Mouse (Mus musculus) liver, adult 2 months (tissue): ENCODE data around the gene Jak3. TPM values are rescaled to one million over a fixed set of nuclear protein-coding genes. Genes with fewer than 3 reads are reported as not detected.

Experiments
- DNase-seq: peaks from one replicate; pipeline ENCODE4 v3.0.0-alpha.2; 2011; ENCODE audit warnings: low read depth, low spot score; ENCODE audit errors: extremely low read depth
- H3K27ac ChIP-seq: fragments of 200-500 bp; replicated peaks from 2 replicates; pipeline ENCODE4 v1.5.1; 2012; ENCODE audit warnings: low read depth, mild to moderate bottlenecking, control low read depth, inconsistent platforms, low read length; ENCODE audit not compliant: insufficient read depth
- H3K27me3 ChIP-seq: fragments of 200-500 bp; 2 replicates; pipeline ENCODE4 v1.6.1; 2012; ENCODE audit warnings: mild to moderate bottlenecking, moderate library complexity, low read length, inconsistent platforms; ENCODE audit not compliant: control insufficient read depth, insufficient read depth
- H3K36me3 ChIP-seq: fragments of 200-500 bp; 2 replicates; pipeline ENCODE4 v1.6.1; 2012; ENCODE audit warnings: low read length, inconsistent platforms; ENCODE audit not compliant: control insufficient read depth, insufficient read depth
- H3K4me1 ChIP-seq: fragments of 200-500 bp; 2 replicates; pipeline ENCODE4 v1.6.1; 2011; ENCODE audit warnings: low read length; ENCODE audit not compliant: control insufficient read depth, insufficient read depth
- H3K4me3 ChIP-seq: fragments of 200-500 bp; 2 replicates; pipeline ENCODE4 v1.5.1; 2011; ENCODE audit warnings: low read depth, mild to moderate bottlenecking, control low read depth, low read length, moderate library complexity; ENCODE audit not compliant: insufficient read depth
- H3K79me2 ChIP-seq: fragments of 200-500 bp; 2 replicates; pipeline ENCODE4 v1.6.1; 2012; ENCODE audit warnings: inconsistent platforms, mild to moderate bottlenecking, low read length, moderate library complexity; ENCODE audit not compliant: control insufficient read depth, insufficient read depth
- H3K9ac ChIP-seq: fragments of 200-500 bp; 2 replicates; pipeline ENCODE4 v1.6.1; 2012; ENCODE audit warnings: low read depth, mild to moderate bottlenecking, control low read depth, inconsistent platforms, low read length
- CTCF ChIP-seq: fragments of 200-500 bp; IDR thresholded peaks from 2 replicates; pipeline ENCODE4 v1.5.1; 2011; ENCODE audit warnings: low read depth, low read length, control low read depth
- POLR2A ChIP-seq: fragments of 200-500 bp; IDR thresholded peaks from 2 replicates; pipeline ENCODE4 v1.6.1; 2011; ENCODE audit warnings: low read length, control low read depth; ENCODE audit not compliant: insufficient read depth; ENCODE audit errors: extremely low read depth
- WGBS: fragments of 180-500 bp; shearing (Covaris S2); methylation state at CpG from one replicate; pipeline ENCODE4 v1.1.7; 2018; 5-methylcytosine and 5-hydroxymethylcytosine counted together
- polyA plus RNA-seq: library from polyadenylated mRNA; depleted of rRNA; stranded (reverse); fragments of >200 nt; gene quantifications from 2 replicates; pipeline ENCODE4 v1.2.3, GENCODE M21; 2012
- total RNA-seq: library from RNA; depleted of rRNA; stranded (reverse); fragments of >200 nt; gene quantifications from 2 replicates; pipeline ENCODE4 v1.2.3, GENCODE M21; 2014

The Jak3 gene
- total and polyA plus RNA-seq, 2 experiments: 4.0 to 7.9 TPM

DNA sequence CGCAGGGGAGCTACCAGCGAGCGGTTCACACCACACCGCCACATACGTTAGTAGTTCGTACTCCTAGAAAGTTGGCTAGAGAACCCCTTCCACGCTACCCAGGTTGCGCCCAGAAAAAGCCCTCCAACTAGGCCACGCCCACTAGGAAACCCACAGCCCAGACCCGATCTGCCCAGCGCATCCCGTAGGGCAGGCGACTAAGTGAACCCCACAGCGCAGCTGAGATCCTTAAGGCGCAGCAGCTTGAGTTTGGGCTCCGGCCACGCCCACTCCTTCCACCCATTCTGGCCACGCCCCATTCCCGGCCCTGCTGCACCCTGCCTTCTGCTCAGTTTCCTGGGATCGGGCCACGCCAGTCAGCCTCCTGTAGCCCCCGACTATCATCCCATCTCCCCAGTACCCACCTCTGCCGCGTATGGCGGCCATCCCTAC lies 46.3 kb upstream of the Jak3 start:
- DNase-seq: peak; percentile 13
- 12% methylated on average over 25 of the region's 25 CpGs for WGBS
- H3K27me3 ChIP-seq: 0 out of 2 replicates have a peak, but pooled peaks cover 3% of the 10 kb centered on the region

GRCm38 (mm10) chr8:71630761-71631160 lies 45.3 kb upstream of the Jak3 start:
- no peaks in the 10 kb centered on the region for H3K79me2 ChIP-seq
- H3K9ac ChIP-seq: no peak overlapping the region
- no peak for TF ChIP-seq CTCF
- no peak for TF ChIP-seq POLR2A
- H3K27me3 ChIP-seq: 0 out of 2 replicates have a peak, but pooled peaks cover 3% of the 10 kb centered on the region
- DNase-seq: peak; percentile 15
- peaks cover 4% of the 10 kb centered on the region; the same call in 1 of the 2 replicates for H3K4me1 ChIP-seq
- no peak overlapping the region for H3K27ac ChIP-seq
- H3K4me3 ChIP-seq: no peak overlapping the region
- WGBS: 63% methylated on average over 6 of the region's 6 CpGs
- H3K36me3 ChIP-seq: no peaks in the 10 kb centered on the region

More for the DNA sequence above, 46.3 kb upstream of the Jak3 start:
- Histone ChIP-seq H3K9ac (0 out of 2 replicates have a peak overlapping the region, but pooled peaks have one; percentile 33), H3K36me3 (no peaks in the 10 kb centered on the region), H3K27ac (no peak overlapping the region; the same call in 1 of the 2 replicates), H3K4me3 (peak overlapping the region; percentile 45; the same call in 1 of the 2 replicates), H3K4me1 (peaks cover 4% of the 10 kb centered on the region; the same call in 1 of the 2 replicates), H3K79me2 (no peaks in the 10 kb centered on the region)
- TF ChIP-seq POLR2A: no peak
- no peak for TF ChIP-seq CTCF

DNA sequence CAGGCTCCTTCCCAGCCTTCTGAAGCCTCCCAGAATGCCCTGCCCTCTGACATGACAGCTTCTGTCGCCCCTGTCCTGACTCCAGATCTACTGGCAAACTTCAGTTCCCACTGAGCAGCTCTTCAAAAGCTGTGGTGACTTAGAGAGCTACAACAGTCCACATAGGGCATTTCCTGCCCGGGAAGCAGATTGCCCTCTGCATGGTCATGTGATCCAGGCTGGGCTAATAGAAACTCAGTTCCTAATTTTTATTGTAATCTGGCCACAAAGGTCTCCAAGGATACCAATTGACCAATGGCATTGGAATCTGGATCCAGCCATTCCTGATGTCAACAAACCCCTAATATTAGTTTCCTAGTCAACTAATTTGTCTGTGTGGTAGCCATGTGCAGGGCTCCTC lies 44.2 kb upstream of the Jak3 start:
- no peaks in the 10 kb centered on the region for H3K79me2 ChIP-seq

DNA sequence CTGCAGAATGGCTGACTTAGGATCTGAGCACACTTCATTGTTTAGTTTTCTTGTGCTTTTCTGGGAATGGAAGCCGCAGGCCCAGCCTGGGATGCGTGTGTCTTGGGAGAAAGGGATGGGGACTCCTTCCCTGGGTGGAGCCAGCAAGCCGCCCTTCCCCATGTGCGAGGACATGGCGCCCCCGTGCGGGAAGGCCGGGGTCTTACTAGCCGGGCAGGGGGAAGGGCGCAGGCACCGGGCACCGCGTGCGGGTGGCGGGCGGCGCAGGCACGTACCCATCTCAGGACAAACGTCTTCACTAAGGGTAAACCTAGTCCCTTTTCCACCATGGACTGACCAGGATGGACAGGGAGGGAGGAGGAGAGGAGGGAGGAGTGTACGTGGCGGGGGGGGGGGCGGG lies 42.9 kb upstream of the Jak3 start:
- no peak for TF ChIP-seq POLR2A
- peak; percentile 65 for TF ChIP-seq CTCF
- 0 out of 2 replicates have a peak, but pooled peaks cover 3% of the 10 kb centered on the region for H3K27me3 ChIP-seq
- 20% methylated on average over 19 of the region's 22 CpGs for WGBS
- no peak overlapping the region for H3K27ac ChIP-seq
- H3K4me1 ChIP-seq: no peaks in the 10 kb centered on the region; the same call in 1 of the 2 replicates
- H3K4me3 ChIP-seq: no peak overlapping the region
- H3K36me3 ChIP-seq: no peaks in the 10 kb centered on the region
- no peak overlapping the region for H3K9ac ChIP-seq
- no peaks in the 10 kb centered on the region for H3K79me2 ChIP-seq
- DNase-seq: no peak

More for the DNA sequence above, 44.2 kb upstream of the Jak3 start:
- Histone ChIP-seq H3K9ac (no peak overlapping the region), H3K27me3 (0 out of 2 replicates have a peak, but pooled peaks cover 3% of the 10 kb centered on the region), H3K27ac (no peak overlapping the region), H3K4me1 (peaks cover 4% of the 10 kb centered on the region; the same call in 1 of the 2 replicates), H3K4me3 (no peak overlapping the region), H3K36me3 (no peaks in the 10 kb centered on the region)
- DNase-seq: peak; percentile 8
- TF ChIP-seq CTCF (no peak), POLR2A (no peak)
- WGBS: 58% methylated on average over 2 of the region's 2 CpGs

DNA sequence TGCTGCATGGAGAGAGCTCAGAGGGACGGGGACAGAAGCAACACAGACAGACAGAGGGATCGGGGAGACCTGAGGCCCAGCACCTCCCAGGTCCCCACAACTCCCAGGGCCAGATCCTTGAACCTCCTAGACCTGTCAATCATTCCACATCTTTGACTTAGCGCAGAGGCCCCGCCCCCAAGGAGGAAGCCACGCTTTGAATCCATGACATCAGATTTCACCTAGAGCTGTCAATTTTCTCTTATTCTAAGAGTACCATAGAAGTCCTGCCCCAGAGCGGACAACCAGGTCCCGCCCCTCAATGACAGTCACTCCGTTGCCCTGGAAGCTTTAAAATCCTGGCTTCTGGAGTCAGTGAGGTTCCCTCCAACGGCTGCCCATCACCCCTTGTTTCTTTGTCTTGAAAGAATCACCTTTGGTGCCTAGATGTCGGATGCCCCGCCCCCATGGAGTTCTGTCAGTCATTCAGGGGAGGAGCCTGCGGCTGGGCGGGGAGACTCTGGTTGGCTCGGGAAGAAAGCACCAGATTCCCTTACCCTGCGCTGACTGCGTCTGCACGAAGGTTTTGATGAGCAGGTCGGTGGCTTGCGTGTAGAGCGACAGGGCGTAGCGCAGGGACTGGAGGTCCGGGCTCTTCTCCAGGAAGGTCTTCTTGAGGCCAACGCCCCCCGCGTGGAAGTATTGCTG lies 42.0 kb upstream of the Jak3 start:
- peak; percentile 47 for DNase-seq
- 0 out of 2 replicates have a peak, but pooled peaks cover 3% of the 10 kb centered on the region for H3K27me3 ChIP-seq
- TF ChIP-seq CTCF: no peak
- no peak for TF ChIP-seq POLR2A
- H3K9ac ChIP-seq: no peak overlapping the region
- H3K4me1 ChIP-seq: no peaks in the 10 kb centered on the region
- no peak overlapping the region for H3K4me3 ChIP-seq
- H3K36me3 ChIP-seq: no peaks in the 10 kb centered on the region
- WGBS: 7% methylated on average over 26 of the region's 26 CpGs
- no peak overlapping the region for H3K27ac ChIP-seq
- H3K79me2 ChIP-seq: no peaks in the 10 kb centered on the region
